Mouse (Mus musculus): ENCODE data around the gene Gm16485.

DNA sequence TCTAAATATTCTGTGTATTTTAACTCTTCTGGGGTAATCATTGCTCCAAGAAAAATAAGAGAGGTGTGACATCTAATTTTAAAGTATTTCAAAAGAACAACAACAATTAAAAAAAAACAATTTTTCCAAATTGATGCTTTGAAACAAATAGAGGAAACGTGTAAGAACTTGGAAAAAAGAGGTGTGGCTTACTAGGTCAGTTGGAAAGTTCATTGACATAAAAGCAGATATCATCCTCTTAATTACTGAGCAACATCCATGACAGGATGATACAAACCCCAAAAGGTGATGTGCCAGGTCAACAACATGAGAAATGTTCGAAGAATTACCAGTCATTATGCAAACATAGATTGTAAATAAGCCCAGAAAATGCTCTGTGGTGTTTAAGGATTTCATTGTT is at the start of gene Gm16485:
- TF ChIP-seq CTCF (IDR thresholded peaks at IDR 0.05; ENCODE audit: low read depth, low read length) (no peak), POLR2A (IDR thresholded peaks at IDR 0.05; ENCODE audit: insufficient read depth, low read length) (no peak), EP300 (IDR thresholded peaks at IDR 0.05; ENCODE audit: insufficient read depth, low read depth, low read length) (no peak)
